Mouse (Mus musculus): ENCODE results near the gene 9530053A07Rik.

DNA sequence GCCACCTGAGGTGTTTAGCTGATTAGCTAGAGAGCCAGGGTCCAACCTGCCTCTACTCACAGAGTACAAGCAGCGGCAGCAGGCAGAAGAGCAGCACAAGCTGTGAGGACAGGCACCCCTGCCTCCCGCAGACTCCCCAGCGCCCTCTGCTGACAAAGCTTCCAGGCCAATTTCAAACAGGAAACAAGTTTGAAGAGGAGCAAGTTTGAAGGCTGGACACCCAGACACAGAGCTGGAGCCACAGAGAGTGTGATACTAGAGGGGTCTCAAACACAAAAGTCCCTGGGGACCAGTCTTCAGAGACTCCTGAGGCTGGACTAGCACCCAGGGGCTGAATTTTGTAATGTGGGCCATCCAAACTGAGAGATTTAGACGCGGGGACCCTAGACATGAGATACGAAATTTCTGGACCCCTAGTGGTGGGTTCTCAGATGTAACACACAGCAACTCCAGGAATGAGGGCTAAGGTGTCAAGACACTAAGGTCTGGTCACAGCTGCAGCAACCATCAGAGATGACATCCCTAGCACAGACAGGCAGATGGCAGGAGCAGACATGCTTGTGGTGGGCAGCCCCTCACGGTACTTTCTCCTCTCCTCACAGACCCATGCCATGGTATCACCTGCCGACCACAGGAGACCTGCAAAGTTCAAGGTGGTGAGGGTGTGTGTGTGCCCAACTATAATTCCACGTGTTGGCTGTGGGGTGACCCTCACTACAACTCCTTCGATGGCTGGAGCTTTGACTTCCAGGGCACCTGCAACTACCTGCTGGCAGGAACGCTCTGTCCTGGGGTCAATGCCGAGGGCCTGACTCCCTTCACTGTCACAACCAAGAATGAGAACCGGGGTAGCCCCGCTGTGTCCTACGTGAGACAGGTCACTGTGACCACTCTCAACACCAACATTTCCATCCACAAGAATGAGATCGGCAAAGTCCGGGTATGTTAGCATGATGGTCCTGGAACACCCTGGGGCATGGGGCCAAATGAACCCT is 28.4 kb upstream of the 9530053A07Rik start:
- TF ChIP-seq POLR2A (IDR thresholded peaks at IDR 0.05; ENCODE audit: low read depth, low read length) (no peak), CTCF (IDR thresholded peaks at IDR 0.05; ENCODE audit: extremely low read depth, insufficient read depth, insufficient read length, insufficient replicate concordance) (no peak)

All from spleen, adult 2 months (tissue).